Mouse (Mus musculus) lung, embryonic 14.5 days (tissue): ENCODE data around the gene Fndc3b. TPM values are rescaled to one million over a fixed set of nuclear protein-coding genes. Genes with fewer than 3 reads are reported as not detected.

Source experiments
- ATAC-seq: fragments of 200-750 bp; cut with Nextera tagmentation; 2 replicates; pipeline ENCODE4 v1.8.0; 2017; ENCODE audit warnings: mild to moderate bottlenecking, moderate TSS enrichment, moderate library complexity; ENCODE audit not compliant: insufficient read depth
- DNase-seq: peaks from one replicate; pipeline ENCODE4 v3.0.0-alpha.2; 2015
- H3K27ac ChIP-seq: fragments of 300-500 bp; sonication (generic); 2 replicates; pipeline ENCODE4 v1.5.1; 2014; ENCODE audit warnings: low read depth, mild to moderate bottlenecking, moderate library complexity
- H3K27me3 ChIP-seq: fragments of 300-500 bp; sonication (generic); 2 replicates; pipeline ENCODE4 v1.6.1; 2014; ENCODE audit warnings: low read length, control low read depth; ENCODE audit not compliant: insufficient read depth
- H3K36me3 ChIP-seq: fragments of 300-500 bp; sonication (generic); 2 replicates; pipeline ENCODE4 v1.6.1; 2014; ENCODE audit warnings: control low read depth; ENCODE audit not compliant: insufficient read depth
- H3K4me1 ChIP-seq: fragments of 300-500 bp; sonication (generic); 2 replicates; pipeline ENCODE4 v1.6.1; 2014; ENCODE audit warnings: antibody characterized with exemption, control low read depth; ENCODE audit not compliant: insufficient read depth
- H3K4me2 ChIP-seq: fragments of 300-500 bp; sonication (generic); 2 replicates; pipeline ENCODE4 v1.6.1; 2014; ENCODE audit warnings: mild to moderate bottlenecking
- H3K4me3 ChIP-seq: fragments of 300-500 bp; sonication (generic); 2 replicates; pipeline ENCODE4 v1.5.1; 2014; ENCODE audit warnings: low read depth, low read length
- H3K9ac ChIP-seq: fragments of 300-500 bp; sonication (generic); 2 replicates; pipeline ENCODE4 v1.6.1; 2014
- H3K9me3 ChIP-seq: fragments of 300-500 bp; sonication (generic); 2 replicates; pipeline ENCODE4 v1.6.1; 2016; ENCODE audit warnings: low read depth, low read length, control low read depth
- CTCF ChIP-seq: IDR thresholded peaks from 2 replicates; pipeline ENCODE4 v1.5.1; 2016; ENCODE audit warnings: antibody characterized with exemption, low read depth
- WGBS: fragments of 180-500 bp; shearing (Covaris S2); extraction: QIAGEN DNeasy Blood & Tissue Kit; methylation state at CpG from one replicate; pipeline ENCODE4 v1.1.7; 2014; 5-methylcytosine and 5-hydroxymethylcytosine counted together
- polyA plus RNA-seq: library from polyadenylated mRNA; unstranded; fragments of >200 nt; fragmentation: Nextera tagmentation; extraction: Ambion mirVana; gene quantifications from 2 replicates; pipeline ENCODE4 v1.2.1, GENCODE M21; 2014

Gene Fndc3b
- polyA plus RNA-seq, 1 experiment from 2014 or later = 37.1 TPM

DNA sequence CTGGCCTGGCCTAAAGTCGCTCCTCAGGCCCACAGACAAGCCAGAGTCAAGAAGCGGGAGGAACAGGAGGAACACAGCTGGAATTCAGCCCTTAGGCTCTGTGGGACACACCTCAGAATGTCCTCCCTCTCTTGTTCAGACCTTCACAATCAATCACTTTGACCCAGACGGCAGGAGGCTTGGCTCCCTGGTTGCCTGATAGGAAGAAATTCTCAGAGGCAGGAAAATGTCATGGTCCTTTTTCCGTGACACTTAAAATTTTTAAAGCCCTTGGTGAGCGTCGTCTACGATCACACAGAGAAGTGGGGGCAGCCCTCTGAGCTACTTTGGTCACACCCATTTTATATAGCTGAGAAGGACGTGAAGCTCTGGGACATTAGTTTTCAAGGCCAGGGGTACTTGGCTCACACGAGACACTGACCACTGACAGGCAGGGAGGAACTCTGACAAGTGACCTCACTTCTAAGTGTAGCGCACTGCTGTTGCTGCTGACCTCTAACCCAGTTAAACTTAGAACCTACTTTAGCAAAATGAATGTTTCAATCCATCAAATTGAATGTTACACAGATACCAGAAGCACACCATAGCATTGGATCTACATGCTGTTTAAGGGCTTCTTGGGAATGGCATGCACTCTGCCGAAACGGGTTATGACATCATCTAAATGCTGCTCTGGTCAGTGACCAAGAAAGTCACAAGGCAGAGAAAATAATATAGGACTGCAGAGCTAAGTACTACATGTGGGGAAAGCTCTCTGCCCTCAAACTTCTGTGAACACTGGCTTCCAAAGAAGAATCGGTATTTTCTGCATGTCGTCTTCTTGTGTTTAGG lies 181.7 kb downstream of the Fndc3b start:
- Histone ChIP-seq H3K27me3 (no peaks in the 10 kb centered on the region), H3K9me3 (no peaks in the 10 kb centered on the region), H3K4me1 (no peaks in the 10 kb centered on the region), H3K36me3 (peaks cover 40% of the 10 kb centered on the region), H3K27ac (no peak overlapping the region), H3K4me3 (no peak overlapping the region), H3K4me2 (no peak overlapping the region), H3K9ac (no peak overlapping the region)
- ATAC-seq (no peak), DNase-seq (no peak)
- 58% methylated on average over 14 of the region's 14 CpGs for WGBS
- no peak for TF ChIP-seq CTCF

DNA sequence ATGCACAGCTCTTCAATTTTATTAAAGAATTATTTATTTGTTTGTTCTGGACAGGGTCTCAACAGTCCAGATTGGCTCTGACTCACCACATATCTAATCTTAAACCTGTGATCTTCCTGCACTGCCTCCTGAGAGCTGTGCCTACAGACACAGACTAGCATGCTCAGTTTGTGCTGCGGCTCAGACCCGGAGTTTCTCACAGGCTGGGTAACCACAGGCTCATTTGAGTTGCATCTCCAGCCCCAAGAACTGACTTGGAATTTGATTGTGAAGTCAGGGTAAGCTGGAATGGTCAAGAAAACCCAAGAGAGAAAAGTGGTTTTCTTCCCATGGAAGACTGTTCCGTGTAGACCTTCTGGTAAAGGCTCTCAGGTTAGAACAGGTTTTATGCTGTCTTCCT lies 184.1 kb downstream of the Fndc3b start:
- 83% methylated on average over 3 of the region's 3 CpGs for WGBS
- TF ChIP-seq CTCF = no peak
- H3K9me3 ChIP-seq = no peaks in the 10 kb centered on the region
- DNase-seq = no peak
- ATAC-seq = no peak
- peaks cover 3% of the 10 kb centered on the region; the same call in 1 of the 2 replicates for H3K4me1 ChIP-seq
- peaks cover 23% of the 10 kb centered on the region for H3K36me3 ChIP-seq
- H3K9ac ChIP-seq = no peak overlapping the region
- H3K27me3 ChIP-seq = no peaks in the 10 kb centered on the region
- H3K27ac ChIP-seq = no peak overlapping the region
- H3K4me3 ChIP-seq = no peak overlapping the region
- no peak overlapping the region for H3K4me2 ChIP-seq

DNA sequence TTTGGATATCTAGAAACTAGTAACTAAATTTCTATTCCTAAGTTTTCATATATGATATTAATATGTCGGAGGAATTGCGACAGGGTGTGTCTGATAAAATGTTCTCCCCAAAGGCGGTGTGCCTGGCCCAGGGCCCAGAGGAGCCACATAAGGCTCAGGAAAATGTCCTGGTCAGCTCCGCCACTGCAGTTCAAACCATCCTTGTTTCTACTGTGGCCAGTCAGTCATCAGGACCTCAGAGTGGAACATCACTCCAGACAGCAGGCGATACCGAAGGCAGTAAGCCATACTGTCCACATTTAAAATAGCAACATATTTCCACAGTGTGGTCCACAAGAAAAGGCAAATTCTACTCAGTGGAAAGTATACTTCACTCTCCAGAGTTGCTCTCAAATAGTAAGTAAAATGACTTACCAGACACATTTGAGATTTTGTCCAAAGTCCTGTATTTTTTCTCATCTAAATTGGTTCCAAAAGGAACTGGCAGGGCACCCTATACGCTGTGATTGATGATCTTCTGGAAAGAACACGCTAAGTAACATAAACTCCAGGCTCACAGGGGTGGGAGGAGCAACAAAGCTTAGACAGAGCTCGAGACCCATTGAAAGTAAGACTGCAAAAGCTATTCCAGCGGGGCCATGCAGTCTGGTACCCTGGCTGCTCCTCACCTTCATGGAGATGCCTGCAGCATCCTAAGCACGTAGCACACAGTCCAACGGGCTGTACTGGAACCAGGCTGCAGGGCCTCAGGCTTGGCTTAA lies 187.8 kb downstream of the Fndc3b start:
- no peak overlapping the region for H3K27ac ChIP-seq

DNA sequence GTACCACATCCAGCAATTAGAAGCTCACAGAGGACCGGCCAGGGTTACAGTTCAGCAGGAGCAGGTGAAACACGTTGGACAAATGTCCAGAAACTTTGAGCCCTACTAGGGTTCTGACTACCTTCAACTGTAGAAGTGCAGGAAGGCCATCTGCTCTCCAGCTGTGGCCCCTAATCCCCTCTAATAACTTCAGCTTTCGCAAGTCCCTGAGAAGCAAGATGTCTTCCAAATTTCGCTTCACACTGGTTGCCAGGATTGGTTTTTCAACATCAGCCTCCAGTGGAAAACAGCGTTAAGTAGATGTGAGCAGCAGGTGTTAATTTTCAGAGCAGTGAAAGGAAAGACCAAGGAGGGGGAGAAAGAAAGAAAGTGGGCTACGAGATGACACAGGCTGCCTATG lies 190.7 kb downstream of the Fndc3b start:
- WGBS = 62% methylated on average over 6 of the region's 6 CpGs

More for the DNA sequence above, 187.8 kb downstream of the Fndc3b start:
- WGBS = 60% methylated on average over 12 of the region's 12 CpGs
- peak; percentile 27 for DNase-seq
- H3K4me1 ChIP-seq = peaks cover 3% of the 10 kb centered on the region; the same call in 1 of the 2 replicates
- no peak overlapping the region for H3K4me2 ChIP-seq
- peak; percentile 58; the same call in 1 of the 2 replicates for ATAC-seq
- no peak for TF ChIP-seq CTCF
- H3K9me3 ChIP-seq = no peaks in the 10 kb centered on the region
- H3K4me3 ChIP-seq = no peak overlapping the region
- H3K27me3 ChIP-seq = no peaks in the 10 kb centered on the region
- peaks cover 16% of the 10 kb centered on the region for H3K36me3 ChIP-seq
- no peak overlapping the region for H3K9ac ChIP-seq

GRCm38 (mm10) chr3:27519481-27519880 lies 191.6 kb downstream of the Fndc3b start:
- H3K4me1 ChIP-seq = peaks cover 3% of the 10 kb centered on the region; the same call in 1 of the 2 replicates
- WGBS = 82% methylated on average over 6 of the region's 6 CpGs
- H3K36me3 ChIP-seq = peaks cover 15% of the 10 kb centered on the region
- no peaks in the 10 kb centered on the region for H3K27me3 ChIP-seq
- ATAC-seq = no peak
- no peak for DNase-seq
- H3K4me2 ChIP-seq = no peak overlapping the region
- H3K9me3 ChIP-seq = no peaks in the 10 kb centered on the region
- no peak overlapping the region for H3K27ac ChIP-seq
- no peak for TF ChIP-seq CTCF
- no peak overlapping the region for H3K9ac ChIP-seq
- no peak overlapping the region for H3K4me3 ChIP-seq

More for the DNA sequence above, 190.7 kb downstream of the Fndc3b start:
- no peak overlapping the region for H3K4me3 ChIP-seq
- H3K9ac ChIP-seq = no peak overlapping the region
- H3K27ac ChIP-seq = no peak overlapping the region
- no peaks in the 10 kb centered on the region for H3K9me3 ChIP-seq
- ATAC-seq (no peak), DNase-seq (no peak)
- peaks cover 3% of the 10 kb centered on the region; the same call in 1 of the 2 replicates for H3K4me1 ChIP-seq
- no peaks in the 10 kb centered on the region for H3K27me3 ChIP-seq
- no peak for TF ChIP-seq CTCF
- peaks cover 15% of the 10 kb centered on the region for H3K36me3 ChIP-seq
- no peak overlapping the region for H3K4me2 ChIP-seq

GRCm38 (mm10) chr3:27518935-27519334 lies 192.2 kb downstream of the Fndc3b start:
- DNase-seq = peak; percentile 12
- no peak for ATAC-seq
- 75% methylated on average over 9 of the region's 9 CpGs for WGBS
- no peaks in the 10 kb centered on the region for H3K27me3 ChIP-seq
- no peak for TF ChIP-seq CTCF
- no peak overlapping the region for H3K27ac ChIP-seq
- peaks cover 15% of the 10 kb centered on the region for H3K36me3 ChIP-seq
- H3K4me3 ChIP-seq = no peak overlapping the region
- no peak overlapping the region for H3K9ac ChIP-seq
- no peak overlapping the region for H3K4me2 ChIP-seq
- H3K9me3 ChIP-seq = no peaks in the 10 kb centered on the region
- H3K4me1 ChIP-seq = peaks cover 3% of the 10 kb centered on the region; the same call in 1 of the 2 replicates

DNA sequence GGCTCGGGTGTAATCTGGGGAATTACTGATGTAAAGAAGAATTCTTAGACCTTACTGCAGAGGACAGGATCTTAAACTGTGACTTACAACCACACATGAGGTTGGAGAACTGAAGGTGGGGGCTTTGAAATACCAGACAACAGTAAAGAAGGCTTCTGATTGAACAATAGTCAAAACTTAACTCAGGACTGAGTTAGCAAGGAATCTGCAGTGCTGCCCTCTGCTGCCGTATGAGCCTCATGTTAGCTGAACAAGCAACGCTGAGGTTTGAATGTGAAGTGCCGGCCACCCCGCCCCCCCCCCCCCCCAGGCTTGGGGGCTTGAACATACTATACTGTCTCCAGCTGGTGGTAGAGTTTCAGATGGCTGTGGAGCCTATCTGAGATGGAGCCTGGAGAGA lies 194.6 kb downstream of the Fndc3b start:
- H3K27me3 ChIP-seq = no peaks in the 10 kb centered on the region
- ATAC-seq (no peak), DNase-seq (peak; percentile 22)
- H3K9ac ChIP-seq = no peak overlapping the region
- H3K4me2 ChIP-seq = no peak overlapping the region
- 36% methylated on average over 5 of the region's 5 CpGs for WGBS
- no peak overlapping the region for H3K4me3 ChIP-seq
- no peak overlapping the region for H3K27ac ChIP-seq
- peaks cover 26% of the 10 kb centered on the region for H3K36me3 ChIP-seq
- TF ChIP-seq CTCF = peak; percentile 27; the same call in 1 of the 2 replicates
- no peaks in the 10 kb centered on the region for H3K4me1 ChIP-seq
- no peaks in the 10 kb centered on the region for H3K9me3 ChIP-seq
